ENCODE assay signal across 23 mouse cellular contexts in the genomic region with DNA sequence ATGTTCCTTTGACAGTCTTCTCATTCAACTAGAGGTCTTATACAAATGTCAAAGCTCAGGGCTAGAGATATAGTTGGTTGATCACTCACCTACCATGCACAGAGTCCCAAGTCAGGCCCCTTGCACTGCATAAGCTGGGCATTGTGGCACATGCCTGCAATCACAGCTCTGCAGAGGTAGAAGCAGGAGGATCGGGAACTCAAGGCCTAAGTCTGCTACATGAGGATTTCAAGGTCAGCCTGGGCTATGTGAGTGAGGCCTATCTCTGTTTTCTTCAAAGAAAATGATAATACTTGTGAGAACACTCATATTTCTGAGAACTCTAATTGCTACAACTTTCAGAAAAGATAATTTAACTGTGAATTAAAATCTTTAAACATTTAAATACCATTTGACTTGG. TPM values are rescaled to one million over a fixed set of nuclear protein-coding genes. Genes with fewer than 3 reads are reported as not detected.
DNase-seq lines count a peak whose midpoint lies in the region; TF ChIP-seq lines count a peak whose summit lies in the region.
"Had no signal": no experiment of that assay in that cellular context is flagged by ENCODE, and none has a peak within 500 bp of the region (broad histone marks: within the 10 kb centered on the region; RNA-seq: fewer than 3 reads in every experiment).

No protein-coding gene starts in this region.

- no peak for TF ChIP-seq CTCF in cerebellum, adult 2 months (IDR thresholded peaks at IDR 0.05; ENCODE audit: borderline replicate concordance, insufficient read depth, low read depth, low read length)

- TF ChIP-seq POLR2A in cerebellum, adult 2 months (IDR thresholded peaks at IDR 0.05; ENCODE audit: borderline replicate concordance, insufficient read depth, low read length), result no peak

- H3K27ac ChIP-seq in cerebellum, adult 2 months (ENCODE audit: insufficient read depth, low read length), result 0 out of 2 replicates have a peak overlapping the region, but pooled peaks have one; percentile 56
- H3K27ac ChIP-seq: embryonic facial prominence, embryonic 10.5 days; embryonic facial prominence, embryonic 12.5 days; forebrain, embryonic 13.5 days; forebrain, embryonic 15.5 days had no signal

- peaks cover 10% of the 10 kb centered on the region; the same call in 1 of the 2 replicates for H3K4me1 ChIP-seq in cerebellum, adult 2 months (ENCODE audit: control insufficient read depth, insufficient read depth, low read length)

- H3K27me3 ChIP-seq in cerebellum, adult 2 months (ENCODE audit: control insufficient read depth, insufficient read depth, low read length), result no peaks in the 10 kb centered on the region
- H3K27me3 ChIP-seq: CH12.LX; embryonic facial prominence, embryonic 12.5 days; forebrain, embryonic 13.5 days; forebrain, embryonic 15.5 days had no signal

- no peak for DNase-seq in cerebellum, adult 2 months
- DNase-seq in cerebellum, adult 18-20 months, result no peak
- DNase-seq in ovary, adult 18-20 months (ENCODE audit: low spot score), result peak; percentile 57
- no peak for DNase-seq in ovary, postnatal 14 days (ENCODE audit: low spot score)
- DNase-seq in testis, postnatal 14 days (ENCODE audit: low spot score), result peak; percentile 64
- no peak for DNase-seq in testis, postnatal 10 days (ENCODE audit: low spot score)
- DNase-seq: adrenal gland, adult 8-10 months; adrenal gland, postnatal 14 days; adrenal gland, postnatal 36 days; B cell, adult 2 months; cerebellum, adult 11-12 months; cerebellum, adult 9-10 months; cerebellum, postnatal 10 days; cerebellum, postnatal 25 days; forebrain, postnatal 0 days had no signal

- H3K4me3 ChIP-seq in cerebellum, adult 2 months (replicated peaks; ENCODE audit: insufficient read depth, low read depth, low read length), result no peak overlapping the region
- H3K4me3 ChIP-seq: embryonic facial prominence, embryonic 10.5 days; embryonic facial prominence, embryonic 12.5 days; forebrain, embryonic 13.5 days; forebrain, embryonic 15.5 days had no signal

- 97% methylated on average over 1 of the region's 1 CpGs for WGBS in cerebellum, adult 2 months

RNA-seq across cellular contexts. Expression of gene Sobp, which starts 8.2 kb away (rescaled TPM):
- 14.7 and 15.2 TPM in 2 replicates for polyA plus RNA-seq in cerebellum, adult 2 months (2012; rRNA removed)
- polyA plus RNA-seq: activated CD4-positive, CD25-positive, alpha-beta regulatory T cell, adult 4 months; CD4-positive, CD25-positive, alpha-beta regulatory T cell, adult 4 months; G1E had no signal

RNA-seq across cellular contexts. Expression of gene 9030612E09Rik, which starts 8.4 kb away (rescaled TPM):
- polyA plus RNA-seq in cerebellum, adult 2 months (2012; rRNA removed), result 2.9 and 3.3 TPM in 2 replicates
- polyA plus RNA-seq: activated CD4-positive, CD25-positive, alpha-beta regulatory T cell, adult 4 months; CD4-positive, CD25-positive, alpha-beta regulatory T cell, adult 4 months; G1E had no signal

RNA-seq across cellular contexts. Expression of gene Pdss2, which starts 55.1 kb away (rescaled TPM):
- 12.8 and 13.7 TPM in 2 replicates for polyA plus RNA-seq in cerebellum, adult 2 months (2012; rRNA removed)

Comparison
In these comparisons a context has a peak if more than half of its experiments do, and no peak if none do; other contexts are left out.
1. DNase-seq: peak in ovary, adult 18-20 months (single experiment) and testis, postnatal 14 days (single experiment); none in cerebellum, adult 2 months (0 of 2), cerebellum, adult 18-20 months (0 of 2), ovary, postnatal 14 days (single experiment) and testis, postnatal 10 days (single experiment).